In genomic region chr2:59751172-59751571, GRCm38 (mm10) we compare ENCODE assay signal across 27 mouse cellular contexts.
"Had no signal": no experiment of that assay in that cellular context is flagged by ENCODE, and none has a peak within 500 bp of the region (broad histone marks: within the 10 kb centered on the region; RNA-seq: fewer than 3 reads in every experiment).

No protein-coding gene starts in this region.

- H3K27ac ChIP-seq: heart, embryonic 10.5 days; hindbrain, embryonic 12.5 days; hindbrain, embryonic 14.5 days; intestine, embryonic 15.5 days; kidney, embryonic 15.5 days; layer of hippocampus, adult 2 months; limb, embryonic 13.5 days; limb, embryonic 15.5 days; liver, embryonic 12.5 days; liver, embryonic 14.5 days had no signal

- H3K9me3 ChIP-seq: heart, embryonic 10.5 days; heart, embryonic 12.5 days; hindbrain, embryonic 10.5 days; hindbrain, embryonic 12.5 days; intestine, embryonic 15.5 days; kidney, embryonic 15.5 days; limb, embryonic 13.5 days; limb, embryonic 15.5 days; liver, embryonic 12.5 days had no signal

- H3K4me3 ChIP-seq: heart, embryonic 10.5 days; heart, embryonic 12.5 days; hindbrain, embryonic 10.5 days; hindbrain, embryonic 12.5 days; intestine, embryonic 15.5 days; kidney, embryonic 15.5 days; layer of hippocampus, adult 2 months; limb, embryonic 13.5 days; limb, embryonic 15.5 days; liver, embryonic 12.5 days had no signal

- H3K4me2 ChIP-seq: heart, embryonic 12.5 days; hindbrain, embryonic 12.5 days; hindbrain, embryonic 14.5 days; intestine, embryonic 15.5 days; kidney, embryonic 15.5 days; limb, embryonic 13.5 days; limb, embryonic 15.5 days; liver, embryonic 12.5 days had no signal

- DNase-seq: gastrocnemius, postnatal 14 days; gastrocnemius, postnatal 36 days; heart, adult 18-20 months; heart, postnatal 10 days; heart, postnatal 4 days; kidney, adult 18-20 months; kidney, adult 9 months; kidney, postnatal 10 days; kidney, postnatal 25 days; kidney, postnatal 4 days; left cerebral cortex, postnatal 4 days; lung, adult 18-20 months had no signal

- H3K36me3 ChIP-seq: hindbrain, embryonic 10.5 days; hindbrain, embryonic 12.5 days; intestine, embryonic 15.5 days; limb, embryonic 15.5 days; liver, embryonic 12.5 days had no signal

- H3K27me3 ChIP-seq: heart, embryonic 12.5 days; hindbrain, embryonic 12.5 days; intestine, embryonic 15.5 days; kidney, embryonic 15.5 days; limb, embryonic 13.5 days; limb, embryonic 15.5 days; liver, embryonic 12.5 days had no signal

- H3K9ac ChIP-seq: heart, embryonic 12.5 days; hindbrain, embryonic 12.5 days; hindbrain, embryonic 14.5 days; intestine, embryonic 15.5 days; kidney, embryonic 15.5 days; limb, embryonic 13.5 days; limb, embryonic 15.5 days; liver, embryonic 12.5 days; liver, embryonic 14.5 days had no signal

- ATAC-seq: hindbrain, embryonic 16.5 days; inflammation-experienced regulatory T-cells, adult 6 months; intestine, embryonic 15.5 days; intestine, postnatal 0 days; liver, embryonic 12.5 days had no signal

- H3K4me1 ChIP-seq: hindbrain, embryonic 12.5 days had no signal
